Mouse (Mus musculus) right cerebral cortex, adult 2 months (tissue): ENCODE measurements around the gene Dnm2.

Experiments used
- DNase-seq, 2 experiments: peaks; one replicate each; pipeline ENCODE4 v3.0.0; 2021 to 2022; ENCODE audit warnings: low spot score in 2 of 2

Gene Dnm2

GRCm38 (mm10) chr9:21424631-21425555, at the start of gene Dnm2:
Gene Dnm2, plus strand, starts transcription at chr9:21424908.
- DNase-seq, result peak; percentile 100

- DNase-seq, result no peak
These were observed 45.5 kb upstream of the Dnm2 start for GRCm38 (mm10) chr9:21379195-21379594.

GRCm38 (mm10) chr9:21380868-21381267, 43.8 kb upstream of the Dnm2 start:
- DNase-seq, result no peak

- no peak for DNase-seq
These were observed 40.7 kb upstream of the Dnm2 start for GRCm38 (mm10) chr9:21383966-21384365.

- DNase-seq, result no peak
These were observed 32.0 kb upstream of the Dnm2 start for GRCm38 (mm10) chr9:21392646-21393175.

- DNase-seq, result no peak
These were observed 29.0 kb upstream of the Dnm2 start for GRCm38 (mm10) chr9:21395692-21396091.

GRCm38 (mm10) chr9:21397170-21397569, 27.5 kb upstream of the Dnm2 start:
- no peak for DNase-seq

GRCm38 (mm10) chr9:21401042-21401441, 23.7 kb upstream of the Dnm2 start:
- no peak for DNase-seq

- DNase-seq, result no peak
These were observed 21.9 kb upstream of the Dnm2 start for GRCm38 (mm10) chr9:21402764-21403253.

GRCm38 (mm10) chr9:21403745-21404144, 21.0 kb upstream of the Dnm2 start:
- no peak for DNase-seq

GRCm38 (mm10) chr9:21405525-21405924, 19.2 kb upstream of the Dnm2 start:
- no peak for DNase-seq

GRCm38 (mm10) chr9:21407951-21408350, 16.8 kb upstream of the Dnm2 start:
- no peak for DNase-seq

GRCm38 (mm10) chr9:21408624-21409023, 16.1 kb upstream of the Dnm2 start:
- DNase-seq, result no peak

GRCm38 (mm10) chr9:21409592-21410317, 15.0 kb upstream of the Dnm2 start:
- peak; percentile 90 to 92 for DNase-seq

- peak; percentile 89 to 92 for DNase-seq
These were observed 12.8 kb upstream of the Dnm2 start, which contains the start of gene Qtrt1 for GRCm38 (mm10) chr9:21411669-21412550. Gene Qtrt1, plus strand, starts transcription at chr9:21411837.

- no peak for DNase-seq
These were observed 6.8 kb upstream of the Dnm2 start for GRCm38 (mm10) chr9:21417866-21418265.

GRCm38 (mm10) chr9:21419646-21420045, 5.1 kb upstream of the Dnm2 start:
- no peak for DNase-seq

- no peak for DNase-seq
These were observed 843 bp downstream of the Dnm2 start for GRCm38 (mm10) chr9:21425556-21425945.

- no peak for DNase-seq
These were observed 1.3 kb downstream of the Dnm2 start for GRCm38 (mm10) chr9:21426013-21426412.

GRCm38 (mm10) chr9:21426525-21426924, 1.8 kb downstream of the Dnm2 start:
- no peak for DNase-seq

GRCm38 (mm10) chr9:21427773-21428172, 3.1 kb downstream of the Dnm2 start:
- no peak for DNase-seq
